Mouse (Mus musculus): ENCODE measurements around the gene Cadm1. TPM values are rescaled to one million over a fixed set of nuclear protein-coding genes. Genes with fewer than 3 reads are reported as not detected.
A peak's percentile ranks its signal among the peaks of the same experiment; 100 is the strongest.

Cadm1 gene
- polyA plus RNA-seq, 1 experiment from 2014 or later = 96.0 TPM

DNA sequence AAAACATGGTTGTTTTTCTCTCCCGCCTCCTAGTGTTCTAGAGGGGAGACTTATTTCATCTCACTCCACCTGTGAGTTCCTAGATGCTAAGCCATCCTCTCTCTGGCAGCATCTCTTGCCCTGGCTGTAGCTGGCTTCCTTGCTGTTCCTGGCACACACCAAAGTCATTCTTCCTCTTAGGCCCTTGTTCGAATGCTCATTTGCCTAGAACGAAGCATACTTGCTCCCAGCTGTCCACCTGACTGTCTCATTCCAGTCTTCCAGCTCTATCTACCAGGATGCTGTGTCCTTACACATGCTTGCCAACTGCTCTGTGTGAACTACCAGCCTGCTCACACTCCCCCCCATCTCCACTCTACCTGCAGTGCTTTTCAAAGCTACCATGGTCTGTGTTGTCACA lies 211.8 kb downstream of the Cadm1 start:
- WGBS = 96% methylated on average over 3 of the region's 3 CpGs
- ATAC-seq (ENCODE audit: low read depth) = no peak

DNA sequence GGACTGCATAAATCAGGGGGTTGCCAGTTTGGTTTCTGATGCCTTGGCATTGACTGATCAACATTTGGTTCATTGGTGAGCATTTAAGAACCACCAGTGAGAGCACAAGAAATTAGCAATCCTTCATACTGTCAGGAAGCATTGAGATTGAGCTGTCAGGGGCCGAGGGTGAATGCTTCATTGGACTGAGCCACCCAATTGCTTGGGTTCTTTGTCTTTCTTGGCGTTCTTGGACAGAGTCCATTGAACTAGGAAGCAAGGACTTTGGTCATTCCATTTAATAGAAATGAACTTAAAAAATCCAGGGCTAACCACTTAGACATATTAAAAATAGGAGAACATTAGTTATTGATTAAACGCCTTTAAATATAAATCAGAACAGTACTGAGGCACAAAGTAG lies 214.9 kb downstream of the Cadm1 start:
- WGBS = 79% methylated on average over 3 of the region's 3 CpGs

More for the DNA sequence above, 211.8 kb downstream of the Cadm1 start:
- Histone ChIP-seq H3K36me3 (ENCODE audit: control insufficient read depth, insufficient read depth, low read length) (no peaks in the 10 kb centered on the region), H3K4me3 (ENCODE audit: low read length) (no peak overlapping the region), H3K4me1 (replicated peaks; ENCODE audit: control insufficient read depth, insufficient read depth, low read length) (0 out of 2 replicates have a peak, but pooled peaks cover 5% of the 10 kb centered on the region), H3K9ac (ENCODE audit: low read length) (no peak overlapping the region), H3K27ac (ENCODE audit: low read length) (no peak overlapping the region), H3K27me3 (ENCODE audit: control insufficient read depth, insufficient read depth, low read depth, low read length) (no peaks in the 10 kb centered on the region), H3K9me3 (ENCODE audit: control insufficient read depth, low read length) (no peaks in the 10 kb centered on the region), H3K4me2 (ENCODE audit: low read depth, low read length) (no peak overlapping the region)

DNA sequence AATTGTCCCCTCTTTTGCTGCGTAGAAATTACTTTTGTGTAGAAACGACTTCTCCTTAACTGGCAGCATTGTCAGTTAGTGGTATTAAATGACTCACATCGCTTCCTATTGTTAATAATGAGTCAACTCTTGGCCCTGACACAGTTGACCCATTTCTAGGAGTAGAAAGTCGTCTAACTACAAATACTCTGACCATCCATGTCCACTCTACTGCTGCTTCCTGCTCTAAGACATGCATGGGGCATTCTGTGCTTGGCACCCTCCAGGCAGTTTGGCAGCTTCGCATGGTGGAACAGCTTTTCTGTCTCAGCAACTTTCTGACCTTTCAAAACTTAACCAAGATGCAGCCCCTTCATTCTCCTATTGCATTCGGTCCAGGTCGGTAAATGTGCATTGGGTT lies 215.7 kb downstream of the Cadm1 start:
- 81% methylated on average over 7 of the region's 7 CpGs for WGBS
- H3K27me3 ChIP-seq (ENCODE audit: control insufficient read depth, insufficient read depth, low read depth, low read length) = no peaks in the 10 kb centered on the region
- no peak overlapping the region for H3K9ac ChIP-seq (ENCODE audit: low read length)
- no peak overlapping the region for H3K4me2 ChIP-seq (ENCODE audit: low read depth, low read length)
- no peaks in the 10 kb centered on the region for H3K4me1 ChIP-seq (replicated peaks; ENCODE audit: control insufficient read depth, insufficient read depth, low read length)
- ATAC-seq (ENCODE audit: low read depth) = no peak
- no peaks in the 10 kb centered on the region for H3K36me3 ChIP-seq (ENCODE audit: control insufficient read depth, insufficient read depth, low read length)
- H3K9me3 ChIP-seq (ENCODE audit: control insufficient read depth, low read length) = no peaks in the 10 kb centered on the region
- no peak overlapping the region for H3K27ac ChIP-seq (ENCODE audit: low read length)
- H3K4me3 ChIP-seq (ENCODE audit: low read length) = no peak overlapping the region

More for the DNA sequence above, 214.9 kb downstream of the Cadm1 start:
- Histone ChIP-seq H3K4me1 (replicated peaks; ENCODE audit: control insufficient read depth, insufficient read depth, low read length) (no peaks in the 10 kb centered on the region), H3K9ac (ENCODE audit: low read length) (no peak overlapping the region), H3K27ac (ENCODE audit: low read length) (no peak overlapping the region), H3K9me3 (ENCODE audit: control insufficient read depth, low read length) (no peaks in the 10 kb centered on the region), H3K36me3 (ENCODE audit: control insufficient read depth, insufficient read depth, low read length) (no peaks in the 10 kb centered on the region), H3K4me2 (ENCODE audit: low read depth, low read length) (no peak overlapping the region), H3K27me3 (ENCODE audit: control insufficient read depth, insufficient read depth, low read depth, low read length) (no peaks in the 10 kb centered on the region), H3K4me3 (ENCODE audit: low read length) (no peak overlapping the region)
- ATAC-seq (ENCODE audit: low read depth) = no peak

DNA sequence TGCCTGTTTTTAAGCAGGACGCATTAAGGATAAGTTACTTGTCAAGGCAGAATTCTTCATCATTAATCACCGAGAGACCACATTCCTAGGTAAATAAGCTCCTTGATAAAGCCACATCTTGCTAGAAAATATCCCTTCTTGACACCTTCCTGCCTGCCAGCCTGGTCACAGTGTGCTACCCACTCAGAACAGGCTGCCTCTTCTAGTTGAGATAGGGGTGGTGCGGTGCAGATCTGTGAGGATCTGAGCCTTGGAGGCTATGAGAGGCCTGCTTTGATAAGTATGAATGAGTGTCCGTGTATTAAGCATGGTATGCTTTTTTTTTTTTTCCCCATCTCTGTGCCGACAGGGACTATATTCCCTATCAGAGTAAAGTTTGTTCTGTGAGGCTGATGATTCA lies 219.2 kb downstream of the Cadm1 start:
- Histone ChIP-seq H3K4me3 (ENCODE audit: low read length) (no peak overlapping the region), H3K9ac (ENCODE audit: low read length) (no peak overlapping the region), H3K27me3 (ENCODE audit: control insufficient read depth, insufficient read depth, low read depth, low read length) (no peaks in the 10 kb centered on the region), H3K4me1 (replicated peaks; ENCODE audit: control insufficient read depth, insufficient read depth, low read length) (no peaks in the 10 kb centered on the region), H3K9me3 (ENCODE audit: control insufficient read depth, low read length) (no peaks in the 10 kb centered on the region), H3K27ac (ENCODE audit: low read length) (no peak overlapping the region), H3K4me2 (ENCODE audit: low read depth, low read length) (no peak overlapping the region), H3K36me3 (ENCODE audit: control insufficient read depth, insufficient read depth, low read length) (no peaks in the 10 kb centered on the region)
- ATAC-seq (ENCODE audit: low read depth) = no peak
- 56% methylated on average over 5 of the region's 5 CpGs for WGBS

DNA sequence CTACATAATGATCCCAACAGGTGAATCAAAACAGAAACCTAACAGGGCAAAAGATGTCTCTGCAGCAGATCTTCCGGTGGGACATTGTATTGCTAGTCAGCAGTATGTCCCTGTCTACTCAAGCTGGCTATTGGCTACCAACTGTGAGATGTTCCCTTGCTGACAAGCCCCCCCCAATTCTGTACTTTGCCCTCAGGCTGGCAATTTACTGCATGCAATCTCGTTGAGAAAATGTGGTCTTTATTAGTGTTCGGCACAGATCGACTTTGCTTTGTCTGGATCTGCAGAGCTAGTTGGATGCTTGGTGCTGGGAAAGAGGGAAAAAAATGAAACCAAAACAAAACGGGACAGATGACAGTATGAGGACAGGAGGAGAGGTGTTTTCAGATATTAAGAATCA lies 222.5 kb downstream of the Cadm1 start:
- H3K4me3 ChIP-seq (ENCODE audit: low read length) = no peak overlapping the region
- H3K27me3 ChIP-seq (ENCODE audit: control insufficient read depth, insufficient read depth, low read depth, low read length) = no peaks in the 10 kb centered on the region
- no peak overlapping the region for H3K27ac ChIP-seq (ENCODE audit: low read length)
- no peak overlapping the region for H3K4me2 ChIP-seq (ENCODE audit: low read depth, low read length)
- H3K4me1 ChIP-seq (replicated peaks; ENCODE audit: control insufficient read depth, insufficient read depth, low read length) = no peaks in the 10 kb centered on the region
- H3K9me3 ChIP-seq (ENCODE audit: control insufficient read depth, low read length) = no peaks in the 10 kb centered on the region
- 64% methylated on average over 5 of the region's 5 CpGs for WGBS
- H3K36me3 ChIP-seq (ENCODE audit: control insufficient read depth, insufficient read depth, low read length) = no peaks in the 10 kb centered on the region
- H3K9ac ChIP-seq (ENCODE audit: low read length) = no peak overlapping the region
- no peak for ATAC-seq (ENCODE audit: low read depth)

DNA sequence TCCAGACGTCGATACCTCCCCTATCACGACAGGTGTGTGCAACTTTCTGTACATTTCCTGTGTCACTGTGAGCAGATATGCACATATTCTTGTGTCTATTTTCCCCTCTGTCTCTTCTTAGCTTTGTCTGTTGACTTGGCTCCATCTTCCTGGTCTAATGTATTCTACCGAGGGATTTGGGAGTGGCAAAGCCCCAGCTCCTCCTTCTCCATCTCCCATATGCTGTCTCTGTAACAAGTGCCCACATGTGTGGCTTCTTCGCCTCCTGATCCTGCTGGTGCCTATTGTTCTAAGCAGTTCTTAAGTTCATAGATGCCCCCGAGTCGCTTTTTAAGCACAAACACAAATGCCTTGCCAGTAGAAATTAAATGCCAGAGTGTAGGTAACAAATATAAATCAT lies 223.2 kb downstream of the Cadm1 start:
- no peak overlapping the region for H3K27ac ChIP-seq (ENCODE audit: low read length)
- H3K9me3 ChIP-seq (ENCODE audit: control insufficient read depth, low read length) = no peaks in the 10 kb centered on the region
- H3K36me3 ChIP-seq (ENCODE audit: control insufficient read depth, insufficient read depth, low read length) = no peaks in the 10 kb centered on the region
- ATAC-seq (ENCODE audit: low read depth) = no peak
- H3K27me3 ChIP-seq (ENCODE audit: control insufficient read depth, insufficient read depth, low read depth, low read length) = no peaks in the 10 kb centered on the region
- H3K4me1 ChIP-seq (replicated peaks; ENCODE audit: control insufficient read depth, insufficient read depth, low read length) = no peaks in the 10 kb centered on the region
- no peak overlapping the region for H3K4me3 ChIP-seq (ENCODE audit: low read length)
- H3K4me2 ChIP-seq (ENCODE audit: low read depth, low read length) = no peak overlapping the region
- 70% methylated on average over 7 of the region's 7 CpGs for WGBS
- H3K9ac ChIP-seq (ENCODE audit: low read length) = no peak overlapping the region

DNA sequence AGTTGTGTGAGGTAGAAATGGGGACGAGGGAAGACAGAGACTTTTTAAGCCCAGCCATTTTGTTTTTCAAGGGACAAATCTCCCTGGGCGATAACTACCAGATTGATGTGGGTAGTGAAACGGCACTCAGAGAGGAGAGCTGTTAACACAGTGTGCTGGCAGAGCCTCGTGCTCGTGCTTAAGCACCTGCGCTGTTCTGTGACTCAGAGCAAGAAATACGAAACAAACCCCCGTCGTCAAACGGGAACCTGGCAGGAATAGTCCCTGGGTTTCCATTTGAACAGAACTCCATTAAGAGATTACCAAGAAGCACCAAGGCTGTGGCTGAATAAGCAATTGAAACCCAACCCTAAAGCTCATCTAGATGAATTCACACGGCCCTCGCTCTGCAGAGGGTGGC lies 225.1 kb downstream of the Cadm1 start:
- peak; percentile 36; the same call in 1 of the 2 replicates for ATAC-seq (ENCODE audit: low read depth)
- peaks cover 2% of the 10 kb centered on the region; the same call in 1 of the 2 replicates for H3K4me1 ChIP-seq (replicated peaks; ENCODE audit: control insufficient read depth, insufficient read depth, low read length)
- H3K27ac ChIP-seq (ENCODE audit: low read length) = no peak overlapping the region
- no peaks in the 10 kb centered on the region for H3K36me3 ChIP-seq (ENCODE audit: control insufficient read depth, insufficient read depth, low read length)
- no peak overlapping the region for H3K4me3 ChIP-seq (ENCODE audit: low read length)
- H3K9ac ChIP-seq (ENCODE audit: low read length) = no peak overlapping the region
- 60% methylated on average over 12 of the region's 12 CpGs for WGBS
- H3K4me2 ChIP-seq (ENCODE audit: low read depth, low read length) = no peak overlapping the region
- no peaks in the 10 kb centered on the region for H3K9me3 ChIP-seq (ENCODE audit: control insufficient read depth, low read length)
- no peaks in the 10 kb centered on the region for H3K27me3 ChIP-seq (ENCODE audit: control insufficient read depth, insufficient read depth, low read depth, low read length)

DNA sequence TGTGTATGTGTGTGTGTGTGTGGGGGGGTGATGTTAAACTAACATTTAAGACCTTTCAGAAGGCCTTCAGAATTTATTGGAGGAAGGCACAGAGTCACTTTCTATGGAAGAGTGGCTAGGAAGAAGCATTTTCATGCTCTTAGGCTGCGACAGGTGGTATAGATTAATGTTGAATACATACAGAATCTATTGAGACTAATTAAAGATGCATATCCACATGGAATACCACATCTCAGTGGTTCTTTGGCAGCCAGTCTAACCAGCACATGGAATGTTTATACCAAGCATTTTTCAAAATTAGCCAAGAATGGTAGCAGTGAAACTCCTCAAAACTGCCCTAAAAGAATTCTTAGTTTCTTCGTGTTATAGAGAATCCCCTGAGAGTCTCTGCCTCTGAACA lies 227.8 kb downstream of the Cadm1 start:
- H3K9me3 ChIP-seq (ENCODE audit: control insufficient read depth, low read length) = no peaks in the 10 kb centered on the region
- 82% methylated on average over 2 of the region's 2 CpGs for WGBS
- ATAC-seq (ENCODE audit: low read depth) = no peak
- H3K27me3 ChIP-seq (ENCODE audit: control insufficient read depth, insufficient read depth, low read depth, low read length) = no peaks in the 10 kb centered on the region
- H3K4me3 ChIP-seq (ENCODE audit: low read length) = no peak overlapping the region
- H3K36me3 ChIP-seq (ENCODE audit: control insufficient read depth, insufficient read depth, low read length) = no peaks in the 10 kb centered on the region
- no peak overlapping the region for H3K27ac ChIP-seq (ENCODE audit: low read length)
- peaks cover 2% of the 10 kb centered on the region; the same call in 1 of the 2 replicates for H3K4me1 ChIP-seq (replicated peaks; ENCODE audit: control insufficient read depth, insufficient read depth, low read length)
- H3K4me2 ChIP-seq (ENCODE audit: low read depth, low read length) = no peak overlapping the region
- H3K9ac ChIP-seq (ENCODE audit: low read length) = no peak overlapping the region

DNA sequence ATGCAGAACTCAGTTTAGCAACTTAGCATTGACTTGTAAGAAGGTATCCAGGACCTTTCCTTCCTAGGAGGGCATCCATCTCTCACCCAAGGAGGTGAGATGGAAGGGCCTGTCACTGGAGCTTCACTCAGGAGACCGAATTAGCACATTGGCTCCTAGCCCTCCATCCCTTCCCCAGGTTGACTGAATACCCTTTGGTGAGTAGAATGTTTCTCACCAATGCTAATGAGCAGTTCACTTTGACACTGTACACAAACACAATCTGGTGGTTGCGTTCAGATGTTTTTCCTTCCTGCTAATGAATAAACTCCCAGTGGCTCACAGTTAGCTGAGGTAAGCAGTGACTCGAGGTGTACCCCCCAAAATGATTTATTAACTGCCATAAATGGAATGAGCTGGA lies 228.3 kb downstream of the Cadm1 start:
- no peak overlapping the region for H3K4me2 ChIP-seq (ENCODE audit: low read depth, low read length)
- H3K4me3 ChIP-seq (ENCODE audit: low read length) = no peak overlapping the region
- H3K27ac ChIP-seq (ENCODE audit: low read length) = no peak overlapping the region
- peaks cover 2% of the 10 kb centered on the region; the same call in 1 of the 2 replicates for H3K4me1 ChIP-seq (replicated peaks; ENCODE audit: control insufficient read depth, insufficient read depth, low read length)
- H3K9me3 ChIP-seq (ENCODE audit: control insufficient read depth, low read length) = no peaks in the 10 kb centered on the region
- no peak overlapping the region for H3K9ac ChIP-seq (ENCODE audit: low read length)
- ATAC-seq (ENCODE audit: low read depth) = no peak
- WGBS = 46% methylated on average over 3 of the region's 3 CpGs
- no peaks in the 10 kb centered on the region for H3K36me3 ChIP-seq (ENCODE audit: control insufficient read depth, insufficient read depth, low read length)
- H3K27me3 ChIP-seq (ENCODE audit: control insufficient read depth, insufficient read depth, low read depth, low read length) = no peaks in the 10 kb centered on the region

DNA sequence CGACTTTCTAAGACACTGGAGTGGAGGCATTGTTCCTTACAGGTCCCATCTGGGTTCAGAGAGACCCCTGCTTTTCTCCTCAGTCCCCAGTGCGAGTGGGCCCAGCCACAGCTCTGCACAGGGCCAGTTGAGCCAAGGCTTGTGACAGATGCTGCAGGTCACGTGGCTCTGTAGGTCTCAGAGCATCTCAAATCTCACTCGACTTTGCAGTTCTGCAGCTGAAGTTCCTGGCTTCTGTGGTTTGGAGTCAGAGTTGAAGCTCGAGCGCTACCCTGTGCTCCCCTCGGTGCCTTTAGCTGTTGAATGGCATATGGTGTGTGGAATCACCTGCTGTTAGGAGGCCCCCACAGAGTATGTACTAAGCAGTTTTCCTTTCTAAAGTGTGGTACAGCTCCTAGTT lies 229.8 kb downstream of the Cadm1 start:
- Histone ChIP-seq H3K27me3 (ENCODE audit: control insufficient read depth, insufficient read depth, low read depth, low read length) (no peaks in the 10 kb centered on the region), H3K4me1 (replicated peaks; ENCODE audit: control insufficient read depth, insufficient read depth, low read length) (peaks cover 3% of the 10 kb centered on the region; the same call in 1 of the 2 replicates), H3K4me3 (ENCODE audit: low read length) (no peak overlapping the region), H3K4me2 (ENCODE audit: low read depth, low read length) (no peak overlapping the region), H3K9ac (ENCODE audit: low read length) (no peak overlapping the region), H3K9me3 (ENCODE audit: control insufficient read depth, low read length) (no peaks in the 10 kb centered on the region), H3K36me3 (ENCODE audit: control insufficient read depth, insufficient read depth, low read length) (no peaks in the 10 kb centered on the region), H3K27ac (ENCODE audit: low read length) (no peak overlapping the region)
- no peak for ATAC-seq (ENCODE audit: low read depth)
- WGBS = 60% methylated on average over 7 of the region's 7 CpGs

Measured in lung, embryonic 16.5 days (tissue).